Mouse (Mus musculus) G1E (cell line): ENCODE data around the gene Galt.

Source experiments
- CTCF ChIP-seq: IDR thresholded peaks from 2 replicates; pipeline ENCODE4 v1.5.1; 2012; ENCODE audit warnings: low read depth, low read length, inconsistent platforms, mixed read lengths
- GATA1 ChIP-seq: IDR thresholded peaks from 2 replicates; pipeline ENCODE4 v1.6.1; 2012; ENCODE audit warnings: borderline replicate concordance, low read length, inconsistent platforms, mixed read lengths
- GATA2 ChIP-seq: IDR thresholded peaks from 2 replicates; pipeline ENCODE4 v1.6.1; 2012; ENCODE audit warnings: low read depth, low read length, inconsistent platforms, borderline replicate concordance
- POLR2AphosphoS5 ChIP-seq: IDR thresholded peaks from 2 replicates; pipeline ENCODE4 v1.6.1; 2012; ENCODE audit warnings: low read depth, low read length, inconsistent platforms; ENCODE audit not compliant: insufficient replicate concordance
- TAL1 ChIP-seq: conservative IDR thresholded peaks from 2 replicates; pipeline ENCODE4 v1.6.1; 2012; ENCODE audit warnings: low read depth, low read length, inconsistent platforms, mixed read lengths

DNA sequence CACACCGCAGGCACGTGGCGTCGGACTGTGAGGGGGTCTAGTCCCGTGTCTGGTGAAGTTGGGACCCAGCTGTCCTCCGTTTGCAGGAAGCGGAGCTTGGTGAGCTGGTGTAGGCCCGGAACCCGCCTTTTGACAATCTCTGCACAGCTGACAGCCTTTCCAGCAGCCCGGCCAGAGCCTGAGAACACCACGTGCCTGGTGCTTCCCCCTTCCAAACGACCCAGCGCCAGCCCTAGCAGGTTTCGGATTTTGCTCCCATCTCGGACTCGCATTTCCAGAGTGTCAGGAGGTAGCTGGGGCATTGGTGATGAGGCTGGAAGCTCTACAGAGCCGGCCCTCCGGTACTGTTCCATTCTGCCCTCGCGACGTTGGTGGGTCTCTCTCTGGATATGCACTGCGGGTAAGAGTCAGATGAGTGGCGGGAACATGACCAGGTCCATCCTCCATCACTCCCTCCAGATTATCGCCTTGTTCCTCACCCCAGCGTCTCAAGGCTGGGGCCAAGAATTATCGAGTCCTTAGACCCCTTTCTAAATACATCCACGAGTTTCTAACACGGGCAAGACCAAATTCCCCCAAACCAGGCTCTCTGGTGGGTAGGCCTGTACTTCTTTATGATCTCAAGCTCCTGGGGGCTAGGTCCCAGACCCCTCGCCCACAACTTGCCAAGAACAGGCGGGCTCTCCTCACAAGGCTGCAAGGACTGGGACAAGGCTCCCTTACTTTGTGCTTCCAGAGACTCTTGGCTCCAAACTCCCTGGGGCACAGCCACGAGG lies 42.4 kb upstream of the Galt start:
- no peak for TF ChIP-seq CTCF
- no peak for TF ChIP-seq GATA2
- no peak for TF ChIP-seq GATA1
- no peak for TF ChIP-seq TAL1
- no peak for TF ChIP-seq POLR2AphosphoS5
